Mouse (Mus musculus): Measurements from ENCODE around the gene Zfp978.
"Not testable (repeated sequence)": the region's sequence is repeated elsewhere in the genome, so short reads cannot be mapped to it uniquely, and the experiment has no call there.

Zfp978 gene

DNA sequence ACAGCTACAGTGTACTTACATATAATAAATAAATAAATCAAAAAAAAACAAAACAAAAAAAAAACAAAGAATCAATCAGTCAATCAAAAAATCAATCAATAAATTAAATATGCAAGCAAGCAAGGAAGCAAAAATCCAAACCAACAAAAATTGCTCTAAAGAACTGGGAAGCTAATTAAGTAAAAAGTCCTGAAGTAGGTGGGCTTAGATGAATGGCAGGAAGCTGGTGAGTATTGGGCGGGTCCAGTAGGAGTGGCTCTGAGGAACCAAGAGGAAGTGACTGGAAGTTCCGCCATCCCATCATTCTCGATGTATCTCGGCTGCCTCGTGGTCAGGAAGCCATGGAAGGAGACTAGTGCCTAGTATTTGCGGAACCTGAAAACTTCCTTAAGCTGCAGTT lies at the start of gene Zfp978:
Gene Zfp978 (plus strand): TSS at position 301 of the 400 bp plus-strand sequence.
- DNase-seq (ENCODE audit: low read depth) = not testable (repeated sequence)

DNA sequence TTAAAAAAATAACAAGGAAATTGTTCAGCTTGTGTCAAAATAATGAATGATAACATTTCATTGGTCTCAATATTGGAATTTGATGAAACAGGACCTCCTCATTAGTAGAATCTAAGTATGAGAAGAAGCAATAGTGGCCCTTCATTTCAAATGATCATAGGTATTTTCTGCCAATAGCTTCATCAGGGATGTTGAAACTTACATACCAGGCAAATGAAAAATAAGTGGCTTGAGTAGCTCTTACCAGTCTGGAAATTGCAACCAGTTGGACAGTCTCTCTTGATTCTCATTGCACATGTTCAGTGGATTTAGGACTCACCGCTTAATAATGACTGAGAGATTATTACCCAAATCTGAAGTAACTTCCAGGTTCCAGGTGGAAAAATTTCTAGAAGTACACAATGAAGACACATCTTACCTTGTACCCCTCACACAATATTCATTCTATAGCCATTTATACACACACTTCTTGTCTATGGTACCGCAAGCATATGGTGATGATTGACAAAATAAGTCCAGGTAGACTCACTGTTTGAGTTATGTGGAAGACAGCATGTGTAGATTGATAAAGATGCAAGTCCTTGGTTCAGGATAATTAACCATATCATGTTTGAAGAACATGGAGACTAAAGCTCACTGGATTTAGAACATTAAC lies 25.9 kb upstream of the Zfp978 start:
- not testable (repeated sequence) for DNase-seq (ENCODE audit: low read depth)

DNA sequence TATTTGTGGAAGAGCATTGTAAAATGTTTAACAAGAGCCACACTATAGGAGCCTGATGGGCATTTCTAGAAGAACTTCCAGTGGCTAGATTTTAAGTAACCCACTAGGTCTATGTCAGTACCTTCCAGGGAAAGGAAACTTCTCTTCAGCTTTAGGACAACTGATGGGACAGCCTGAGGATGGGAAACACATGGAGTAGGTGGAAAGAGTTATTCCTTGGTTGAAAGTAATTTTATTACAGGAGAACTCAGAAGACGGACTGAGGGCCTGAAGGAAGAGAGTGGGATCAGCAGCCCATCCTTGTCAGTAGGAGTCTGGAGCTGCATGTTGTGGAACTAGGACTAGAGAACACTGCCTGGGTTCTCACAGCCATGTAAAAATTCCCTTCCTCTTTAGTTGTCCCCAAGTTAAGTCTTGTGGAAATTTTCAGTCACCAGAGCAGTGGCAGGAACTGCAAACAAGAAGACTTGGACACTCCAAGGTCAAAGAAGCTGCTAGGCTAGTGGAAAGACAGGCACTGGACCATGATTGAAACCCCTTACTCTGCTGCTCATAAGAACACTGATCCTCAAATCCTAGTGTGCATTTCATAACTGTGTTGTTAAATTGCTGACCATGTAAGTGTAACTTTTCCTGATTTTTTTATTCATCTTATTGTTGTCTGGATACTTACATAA lies 25.3 kb upstream of the Zfp978 start:
- DNase-seq (ENCODE audit: low read depth) = not testable (repeated sequence)

DNA sequence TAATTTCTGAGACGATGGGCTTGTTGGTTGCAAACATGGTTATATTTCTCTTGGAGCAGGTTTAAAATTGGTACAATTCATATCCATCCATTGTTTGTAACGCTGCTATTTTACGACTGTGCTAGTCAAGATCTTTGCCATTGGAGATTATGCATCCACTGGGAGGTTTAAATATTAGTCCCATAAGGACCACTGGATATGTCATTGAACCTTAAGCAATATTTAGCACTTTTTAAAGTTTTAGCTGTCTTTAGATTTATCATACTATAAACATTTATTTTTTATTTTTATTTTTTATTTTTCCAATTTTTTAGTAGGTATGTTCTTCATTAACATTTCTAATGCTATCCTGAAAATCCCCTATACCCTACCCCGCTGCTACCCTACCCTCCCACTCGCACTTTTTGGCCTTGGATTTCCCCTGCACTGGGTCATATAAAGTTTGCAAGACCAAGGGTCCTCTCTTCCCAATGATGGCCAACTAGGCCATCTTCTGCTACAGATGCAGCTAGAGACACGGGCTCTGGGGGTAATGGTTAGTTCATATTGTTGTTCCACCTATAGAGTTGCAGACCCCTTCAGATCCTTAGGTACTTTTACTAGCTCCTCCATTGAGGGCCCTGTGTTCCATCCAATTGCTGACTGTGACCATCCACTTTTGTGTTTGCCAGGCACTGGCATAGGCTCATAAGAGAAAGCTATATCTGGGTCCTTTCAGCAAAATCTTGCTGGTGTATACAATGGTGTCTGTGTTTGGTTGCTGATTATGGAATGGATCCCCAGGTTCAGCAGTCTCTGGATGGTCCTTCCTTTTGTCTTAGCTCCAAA lies 24.5 kb upstream of the Zfp978 start:
- not testable (repeated sequence) for DNase-seq (ENCODE audit: low read depth)

DNA sequence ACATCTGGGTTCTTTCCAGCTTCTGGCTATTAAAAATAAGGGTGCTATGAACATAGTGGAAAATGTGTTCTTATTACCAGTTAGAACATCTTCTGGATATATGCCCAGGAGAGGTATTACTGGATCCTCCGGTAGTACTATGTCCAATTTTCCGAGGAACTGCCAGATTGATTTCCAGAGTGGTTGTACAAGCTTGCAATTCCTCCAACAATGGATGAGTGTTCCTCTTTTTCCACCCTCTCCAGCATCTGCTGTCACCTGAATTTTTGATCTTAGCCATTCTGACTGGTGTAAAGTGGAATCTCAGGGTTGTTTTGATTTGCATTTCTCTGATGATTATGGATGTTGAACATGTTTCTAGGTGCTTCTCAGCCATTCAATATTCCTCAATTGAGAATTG lies 23.6 kb upstream of the Zfp978 start:
- DNase-seq (ENCODE audit: low read depth) = not testable (repeated sequence)

DNA sequence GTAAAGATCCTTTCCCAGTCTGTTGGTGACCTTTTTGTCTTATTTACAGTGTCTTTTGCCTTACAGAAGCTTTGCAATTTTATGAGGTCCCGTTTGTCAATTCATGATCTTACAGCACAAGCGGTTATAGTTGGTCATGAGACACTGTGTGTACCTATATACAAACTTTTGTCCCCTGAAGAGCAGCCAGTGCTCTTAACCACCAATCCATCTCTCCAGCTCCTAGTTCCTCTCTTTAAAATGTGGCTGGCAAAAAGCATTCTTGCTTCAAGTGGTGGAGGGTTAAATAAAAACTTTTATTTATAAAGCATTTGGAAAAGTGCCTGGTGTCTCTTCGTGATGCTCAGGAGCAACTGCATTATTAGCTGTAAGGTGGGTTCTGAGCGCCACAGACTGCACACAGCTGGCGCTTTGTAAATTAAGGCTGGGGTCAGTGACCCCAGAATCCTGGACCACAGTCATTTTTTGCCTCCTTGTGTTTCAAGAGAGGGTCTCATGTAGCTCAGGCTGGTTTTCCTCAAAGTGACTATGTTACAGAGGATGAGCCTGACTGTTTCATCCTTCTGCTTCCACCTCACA lies 23.0 kb upstream of the Zfp978 start:
- no peak for DNase-seq (ENCODE audit: low read depth)

DNA sequence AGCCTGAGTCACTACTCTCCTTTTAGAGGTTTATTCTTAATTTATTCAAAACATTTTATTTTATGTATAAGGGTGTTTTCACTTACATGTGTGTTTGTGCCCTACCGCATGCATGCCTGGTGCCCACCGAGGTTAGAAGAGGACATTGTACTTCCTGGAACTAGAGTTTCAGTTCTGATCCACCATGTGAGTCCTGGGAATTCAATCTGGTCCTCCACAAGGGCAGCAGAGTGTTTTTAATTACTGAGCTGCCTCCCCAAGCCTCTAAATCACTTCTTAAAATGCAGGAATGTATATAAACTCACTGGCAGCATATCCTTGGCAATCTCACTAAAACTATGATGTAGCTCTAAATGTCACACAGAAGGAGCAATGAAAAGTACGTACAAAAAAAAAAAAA lies 22.4 kb upstream of the Zfp978 start:
- not testable (repeated sequence) for DNase-seq (ENCODE audit: low read depth)

DNA sequence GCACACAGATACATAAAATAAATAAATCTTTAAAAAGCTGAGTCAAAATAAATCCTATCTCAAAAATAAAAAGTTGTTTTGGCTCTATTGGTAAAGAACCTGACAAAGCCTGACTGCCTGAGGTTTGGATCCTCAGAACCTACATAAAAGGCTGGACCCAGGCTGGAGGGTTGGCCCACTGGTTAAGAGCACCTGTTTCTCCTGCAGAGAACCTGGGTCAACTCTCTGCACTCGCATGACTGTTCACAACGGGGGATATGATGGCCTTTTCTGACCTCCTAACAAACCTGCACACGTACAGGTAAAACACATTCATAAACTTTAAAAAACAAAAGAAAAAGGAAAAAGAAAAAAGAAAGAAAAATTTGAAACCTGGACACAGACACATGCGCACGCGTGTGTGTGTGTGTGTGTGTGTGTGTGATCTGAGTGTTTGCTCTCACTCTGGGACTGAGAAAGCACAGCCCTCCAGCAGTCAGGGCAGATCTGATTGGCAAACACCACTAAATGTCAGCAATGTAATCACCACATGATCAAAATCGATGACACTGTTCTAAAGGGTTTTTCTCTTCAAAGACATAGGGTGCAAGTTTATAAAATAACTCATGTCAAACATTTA lies 21.4 kb upstream of the Zfp978 start:
- DNase-seq (ENCODE audit: low read depth) = not testable (repeated sequence)

DNA sequence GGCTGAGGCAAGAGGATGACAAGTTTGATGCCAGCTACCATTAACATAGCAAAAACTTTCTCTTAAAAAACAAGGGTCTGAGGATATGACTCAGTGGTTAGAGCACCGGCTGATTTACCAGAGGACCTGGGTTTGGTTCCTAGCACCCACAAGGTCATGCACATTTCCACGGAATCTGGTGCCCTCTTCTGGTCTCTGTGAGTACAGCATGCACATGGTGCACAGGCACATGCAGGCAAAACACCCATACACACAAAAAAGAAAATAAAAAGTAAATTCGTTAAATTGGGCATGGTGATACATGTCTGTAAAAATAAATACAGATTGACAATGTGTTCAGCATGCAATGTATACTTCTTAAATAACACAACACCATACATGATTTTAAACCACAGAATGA lies 20.9 kb upstream of the Zfp978 start:
- not testable (repeated sequence) for DNase-seq (ENCODE audit: low read depth)

DNA sequence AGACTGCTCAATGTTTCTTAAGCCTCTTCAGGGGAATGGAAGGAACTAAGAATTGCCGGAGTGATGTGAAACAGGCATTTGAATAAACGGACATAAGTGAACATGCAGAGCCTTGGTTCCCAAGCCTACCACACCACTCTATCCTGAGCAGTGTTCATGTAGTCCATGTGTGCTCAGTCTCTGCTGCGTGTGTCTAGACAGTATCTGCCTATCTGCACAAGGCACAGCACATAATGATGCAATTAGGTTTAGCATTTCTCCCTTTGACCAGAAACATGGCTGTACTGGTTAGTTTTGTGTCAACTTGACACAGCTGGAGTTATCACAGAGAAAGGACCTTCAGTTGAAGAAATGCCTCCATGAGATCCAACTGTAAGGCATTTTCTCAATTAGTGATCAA lies 20.2 kb upstream of the Zfp978 start:
- not testable (repeated sequence) for DNase-seq (ENCODE audit: low read depth)

DNA sequence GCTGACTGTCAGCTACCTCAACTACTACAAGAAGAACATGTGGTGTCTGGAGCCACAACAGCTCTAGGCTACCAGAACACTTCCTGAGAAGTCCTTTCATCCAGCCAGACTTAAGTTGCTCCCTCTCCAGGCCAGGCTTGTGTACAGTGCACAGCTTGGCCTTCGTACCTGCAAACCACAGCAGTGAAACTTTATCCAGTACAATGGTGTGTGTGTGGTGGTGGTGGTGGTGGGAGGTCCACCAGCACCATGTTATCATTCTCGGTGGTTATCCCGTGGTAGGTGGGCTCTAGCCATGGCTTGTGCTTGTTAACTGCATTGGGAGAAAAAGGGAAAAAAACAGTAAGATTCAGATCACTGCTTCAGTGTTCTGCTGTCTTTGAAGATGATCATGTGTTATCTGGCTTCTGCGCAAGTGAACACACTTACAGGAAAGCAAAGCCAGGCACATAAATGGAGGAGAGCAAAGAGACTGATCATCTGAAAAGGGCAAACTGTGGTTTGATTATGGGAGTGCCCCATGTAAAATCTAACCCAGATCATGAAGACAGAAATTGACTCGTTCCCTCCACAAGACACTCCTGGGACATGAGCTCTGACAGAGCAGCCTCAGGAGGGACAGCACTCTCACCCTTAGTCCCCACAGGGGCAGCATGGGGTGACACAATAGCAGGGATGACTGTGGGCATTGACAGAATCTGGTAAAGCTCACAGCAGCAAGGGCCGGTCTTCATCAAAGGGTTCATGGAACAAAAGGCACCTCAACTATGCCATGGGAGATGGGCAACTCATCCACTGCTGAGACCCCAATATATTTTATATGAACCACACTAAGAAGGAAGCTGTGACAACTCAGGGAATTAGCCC lies 17.8 kb upstream of the Zfp978 start:
- DNase-seq (ENCODE audit: low read depth) = not testable (repeated sequence)

DNA sequence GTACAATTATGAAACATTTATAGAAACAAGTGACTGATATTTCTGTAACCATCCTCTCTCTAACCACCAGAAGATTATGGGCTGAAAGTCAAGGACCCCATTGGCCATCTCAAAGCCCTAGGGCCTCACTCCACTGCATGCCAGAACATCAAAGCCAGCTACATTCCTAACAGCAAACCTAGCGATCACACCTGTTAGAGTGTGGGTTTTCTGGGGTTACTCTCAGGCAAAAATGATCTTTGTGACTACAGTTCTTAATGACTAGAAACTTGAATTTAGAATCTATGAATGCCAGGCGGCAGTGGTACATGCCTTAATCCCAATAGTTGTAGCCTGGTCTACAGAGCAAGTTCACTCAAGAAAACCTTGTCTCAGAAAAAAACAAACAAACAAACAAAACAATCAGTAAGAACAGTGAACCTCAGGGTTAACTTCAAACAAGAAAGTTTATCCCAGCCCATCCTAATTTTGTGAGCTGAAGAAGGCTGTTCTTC lies 16.0 kb upstream of the Zfp978 start:
- not testable (repeated sequence) for DNase-seq (ENCODE audit: low read depth)

DNA sequence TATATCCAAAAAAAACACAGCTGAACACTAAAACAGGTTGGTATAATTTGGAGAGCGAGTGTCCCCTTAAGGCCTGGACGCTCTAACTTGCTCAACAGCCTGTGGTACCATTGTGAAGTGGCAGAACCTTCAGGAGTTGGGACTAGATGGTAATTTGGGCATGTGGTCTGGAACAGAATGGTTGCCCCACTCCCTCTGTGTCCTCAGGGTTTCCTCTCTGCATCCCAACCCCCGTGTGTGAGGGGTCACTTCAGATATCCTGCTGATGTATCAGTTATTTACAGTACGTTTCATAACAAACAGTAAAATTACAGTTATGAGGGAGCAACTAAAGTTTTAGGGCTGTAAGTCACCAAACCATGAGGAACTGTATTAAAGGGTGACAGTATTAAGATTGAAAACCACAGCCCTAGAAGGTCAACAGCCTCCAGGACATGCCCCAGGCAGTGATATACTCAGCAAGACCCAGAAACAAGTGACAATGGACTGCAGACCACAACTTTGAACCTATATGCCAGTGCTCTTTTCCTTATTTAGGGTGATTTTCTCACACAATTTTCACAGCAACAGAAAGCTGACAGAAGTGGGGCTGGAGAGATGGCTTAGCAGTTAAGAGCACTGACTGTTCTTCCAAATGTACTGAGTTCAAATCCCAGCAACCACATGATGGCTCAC lies 14.6 kb upstream of the Zfp978 start:
- DNase-seq (ENCODE audit: low read depth) = not testable (repeated sequence)

DNA sequence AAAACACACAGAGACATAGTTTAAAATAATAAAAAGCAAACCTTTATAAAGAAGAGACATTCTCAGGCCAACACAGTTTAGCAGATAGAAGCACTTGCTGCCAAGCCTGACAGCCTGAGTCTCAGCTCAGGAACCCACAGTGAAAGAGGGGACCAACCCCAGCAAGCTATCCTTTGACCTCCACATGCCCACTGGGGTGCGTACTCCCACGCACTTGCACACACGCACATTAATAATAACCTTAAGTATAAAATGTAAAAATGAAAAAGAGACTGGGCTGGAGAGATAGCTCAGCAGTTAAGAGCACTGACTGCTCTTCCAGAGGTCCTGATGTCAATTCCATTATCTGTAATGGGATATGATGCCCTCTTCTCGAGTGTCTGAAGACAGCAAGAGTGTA lies 13.8 kb upstream of the Zfp978 start:
- not testable (repeated sequence) for DNase-seq (ENCODE audit: low read depth)

DNA sequence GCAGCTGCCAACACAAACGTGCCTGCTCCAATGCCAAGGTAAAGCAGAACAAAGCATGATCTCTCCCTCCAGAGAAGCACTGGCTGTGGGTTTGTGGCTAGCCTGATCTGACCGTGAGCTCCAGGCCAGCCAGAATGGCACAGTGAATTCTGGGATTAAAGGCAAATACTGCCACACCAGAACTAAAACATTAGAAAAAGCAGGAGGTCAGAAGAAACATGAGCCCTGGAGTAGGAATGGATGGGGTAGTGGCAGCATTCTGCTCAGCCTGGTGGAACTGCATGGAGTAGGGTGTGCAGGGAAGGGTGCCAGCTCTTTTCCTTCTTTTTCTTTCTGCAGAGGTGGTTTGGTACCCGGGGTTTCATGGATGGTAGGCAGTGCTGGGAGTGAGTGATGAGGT lies 13.2 kb upstream of the Zfp978 start:
- DNase-seq (ENCODE audit: low read depth) = not testable (repeated sequence)

DNA sequence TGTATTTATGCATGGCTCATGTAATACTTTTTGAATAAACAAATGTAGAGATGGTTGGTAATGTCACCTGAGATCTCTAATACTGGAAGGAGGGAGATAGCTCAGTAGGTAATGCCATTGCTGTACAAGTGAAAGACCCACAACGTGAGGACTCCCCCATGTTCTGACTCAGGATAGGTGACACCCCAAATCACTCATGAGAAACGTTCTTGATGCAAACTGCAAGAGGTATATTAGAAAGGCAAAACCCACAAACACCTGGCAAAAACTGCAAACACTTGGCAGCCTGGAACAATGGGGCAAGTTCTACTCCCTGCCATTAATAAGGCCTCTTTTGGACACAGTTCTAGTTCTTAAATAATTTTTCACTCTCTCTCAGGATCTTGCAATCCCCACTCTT lies 12.7 kb upstream of the Zfp978 start:
- DNase-seq (ENCODE audit: low read depth) = not testable (repeated sequence)

DNA sequence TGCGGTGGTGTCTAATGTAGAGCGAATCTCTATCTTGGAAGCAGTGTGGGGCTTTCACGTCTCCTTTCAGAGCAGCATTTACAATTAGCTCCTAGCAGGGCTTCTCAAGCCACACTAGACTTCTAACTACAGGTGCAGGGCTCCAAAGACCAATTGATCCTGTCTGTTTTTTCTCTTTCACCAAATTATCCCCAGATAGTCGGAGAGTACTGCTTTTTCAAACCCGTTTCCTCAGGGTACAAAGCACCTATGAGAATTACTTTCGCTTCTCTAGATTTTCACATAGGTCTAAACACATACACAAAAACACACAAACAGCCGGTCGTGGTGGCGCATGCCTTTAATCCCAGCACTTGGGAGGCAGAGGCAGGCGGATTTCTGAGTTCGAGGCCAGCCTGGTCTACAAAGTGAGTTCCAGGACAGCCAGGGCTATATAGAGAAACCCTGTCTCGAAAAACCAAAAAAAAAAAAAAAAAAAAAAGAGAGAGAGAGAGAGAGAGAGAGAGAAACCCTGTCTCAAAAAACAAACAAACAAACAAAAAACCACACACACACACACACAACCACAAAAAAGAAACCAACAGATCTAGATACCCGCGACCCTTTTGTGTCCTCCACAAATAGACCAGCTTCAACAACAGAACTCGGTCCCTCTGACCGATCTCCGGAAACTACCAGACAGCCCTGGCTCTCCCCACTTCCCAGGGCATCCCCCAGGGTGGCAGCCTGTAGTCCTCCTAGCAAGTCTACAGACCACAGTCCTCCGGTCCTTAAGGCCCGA lies 12.0 kb upstream of the Zfp978 start:
- DNase-seq (ENCODE audit: low read depth) = not testable (repeated sequence)

DNA sequence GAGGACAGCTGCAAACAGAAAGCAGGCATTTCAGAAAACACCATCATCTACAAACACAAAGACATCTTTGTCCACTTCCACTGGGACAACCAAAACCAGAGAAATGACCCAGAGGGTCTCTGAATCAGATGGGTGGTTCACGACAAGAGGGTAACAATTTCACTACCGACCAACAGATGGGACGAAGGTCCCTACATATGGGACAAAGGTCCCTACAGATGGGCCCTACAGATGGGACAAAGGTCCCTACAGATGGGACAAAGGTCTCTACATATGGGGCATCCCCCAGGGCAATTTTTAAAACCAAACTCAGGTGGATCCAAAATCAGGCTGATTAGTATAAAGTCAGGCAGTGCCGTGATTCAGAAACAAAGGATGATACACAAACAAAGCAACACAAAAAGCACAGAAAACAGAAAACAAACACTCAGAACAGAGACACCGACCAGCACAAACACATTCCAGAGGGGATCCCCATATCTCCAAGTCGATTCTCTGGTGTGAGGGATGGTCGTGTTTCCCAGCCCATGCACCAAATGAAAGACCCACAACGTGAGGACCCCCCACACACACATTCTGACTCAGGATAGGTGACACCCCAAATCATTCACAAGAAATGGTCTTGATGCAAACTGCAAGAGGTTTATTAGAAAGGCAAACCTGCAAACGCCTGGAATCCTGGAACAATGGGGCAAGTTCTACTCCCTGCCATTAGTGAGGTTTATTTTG lies 11.3 kb upstream of the Zfp978 start:
- not testable (repeated sequence) for DNase-seq (ENCODE audit: low read depth)

DNA sequence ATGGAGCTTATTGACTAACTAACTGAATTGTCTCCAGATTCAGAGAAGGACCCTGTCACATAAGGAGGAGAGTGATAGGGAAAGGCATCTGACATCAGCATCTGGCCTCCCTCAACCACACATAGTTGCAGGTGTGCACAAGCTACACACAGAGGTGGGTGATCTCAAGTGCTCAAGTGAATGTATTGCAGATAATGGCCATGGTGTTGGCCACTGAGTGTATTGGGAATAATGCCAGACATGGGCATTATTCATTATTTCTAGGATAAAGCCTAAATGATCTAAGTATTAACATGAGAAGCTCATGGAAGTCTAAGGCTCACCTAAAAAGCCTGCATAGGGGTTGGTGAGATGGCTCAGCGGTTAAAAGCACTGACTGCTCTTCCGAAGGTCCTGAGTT lies 10.6 kb upstream of the Zfp978 start:
- not testable (repeated sequence) for DNase-seq (ENCODE audit: low read depth)

Measured in naive thymus-derived CD4-positive, alpha-beta T cell, adult 2 months (primary cell).